Mouse (Mus musculus) CD4-positive, CD25-positive, alpha-beta regulatory T cell, adult 2 months (primary cell): Measurements from ENCODE around the gene Tbc1d10a.
"Not testable (repeated sequence)": the region's sequence is repeated elsewhere in the genome, so short reads cannot be mapped to it uniquely, and the experiment has no call there.

Experiments used
- DNase-seq: peaks from one replicate; pipeline ENCODE4 v3.0.0-alpha.2; 2012; ENCODE audit warnings: low read depth, low spot score

Gene Tbc1d10a

DNA sequence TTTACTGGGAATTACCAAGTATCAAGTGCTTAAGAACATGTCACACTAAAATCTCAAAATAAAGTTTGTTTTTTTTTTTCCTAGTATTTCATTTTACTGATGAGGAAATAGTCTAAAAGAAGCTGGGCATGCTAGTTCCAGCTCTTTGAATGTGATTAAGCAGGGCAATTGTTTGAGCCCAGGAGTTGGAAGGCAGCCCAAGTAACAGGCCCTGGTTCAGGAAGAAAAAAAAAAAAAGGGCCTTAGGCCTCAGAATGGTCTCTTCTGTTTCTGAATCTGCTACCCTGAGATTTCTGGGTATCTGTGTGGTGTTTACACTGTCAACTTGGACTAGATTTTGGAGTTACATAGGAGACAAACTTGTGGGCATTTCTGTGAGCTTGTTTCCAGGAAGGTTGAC lies 3.1 kb upstream of the Tbc1d10a start:
- no peak for DNase-seq

DNA sequence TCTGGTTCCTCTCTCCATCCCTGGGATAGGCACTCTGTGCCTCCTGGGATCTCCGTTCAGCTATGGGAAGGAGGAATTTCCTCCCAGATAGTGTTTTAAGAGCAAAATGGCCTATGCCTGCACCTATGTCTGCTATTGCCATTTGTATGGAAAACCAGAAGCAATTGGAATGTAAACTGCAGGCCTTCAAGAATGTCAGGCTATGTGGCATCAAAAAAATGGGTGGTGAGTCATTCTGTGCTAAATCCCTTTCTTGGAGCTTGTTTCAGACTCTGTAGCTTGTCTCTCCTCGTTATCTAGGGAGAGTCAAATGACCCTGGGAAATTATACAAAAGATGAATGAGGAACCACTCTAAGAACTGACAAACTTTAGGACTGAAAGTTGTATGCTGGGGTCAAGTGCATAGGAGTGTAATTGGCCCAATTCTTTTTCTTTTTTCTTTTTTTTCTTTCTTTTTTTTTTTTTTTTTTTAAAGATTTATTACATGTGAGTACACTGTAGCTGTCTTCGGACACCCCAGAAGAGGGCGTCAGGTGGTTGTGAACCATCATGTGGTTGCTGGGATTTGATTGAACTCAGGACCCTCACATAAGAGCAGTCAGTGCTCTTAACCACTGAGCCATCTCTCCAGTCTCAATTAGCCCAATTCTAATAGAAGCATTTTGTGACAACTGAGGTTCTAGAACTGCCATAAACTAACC lies 2.2 kb upstream of the Tbc1d10a start:
- DNase-seq: peak; percentile 63

DNA sequence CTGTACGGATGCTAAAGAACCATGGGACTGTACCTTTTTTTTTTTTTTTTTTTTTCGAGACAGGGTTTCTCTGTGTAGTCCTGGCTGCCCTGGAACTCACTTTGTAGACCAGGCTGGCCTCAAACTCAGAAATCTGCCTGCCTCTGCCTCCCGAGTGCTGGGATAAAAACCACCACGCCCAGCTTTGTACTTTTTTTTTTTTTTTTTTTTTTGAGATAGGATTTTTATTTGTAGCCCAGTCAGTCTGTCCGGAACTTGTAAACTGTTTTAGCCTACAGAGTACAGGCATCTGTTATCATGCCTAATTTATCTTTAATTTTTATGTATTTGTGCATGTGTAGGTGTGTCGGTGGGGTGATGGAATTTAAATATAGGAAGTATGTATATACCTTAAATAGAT lies 1.1 kb upstream of the Tbc1d10a start:
- DNase-seq: not testable (repeated sequence)

DNA sequence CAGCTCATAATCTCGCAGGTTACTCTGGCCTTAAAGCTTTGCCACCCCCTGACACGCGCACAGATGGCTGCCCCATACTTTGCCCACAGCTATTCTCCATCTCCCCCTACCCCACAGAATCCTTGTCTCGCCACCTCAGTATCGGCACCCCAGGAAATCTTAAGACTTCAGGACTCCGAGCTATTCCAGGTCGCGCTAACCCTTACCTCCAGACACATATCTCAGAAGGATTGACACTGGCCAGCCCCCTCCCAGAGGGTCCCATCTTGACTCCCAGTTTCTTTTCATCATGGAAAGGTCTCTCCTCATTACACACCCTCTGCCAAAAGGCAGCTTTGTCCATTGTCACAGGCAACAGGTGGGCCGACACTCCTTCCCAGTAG lies 720 bp downstream of the Tbc1d10a start:
- no peak for DNase-seq

DNA sequence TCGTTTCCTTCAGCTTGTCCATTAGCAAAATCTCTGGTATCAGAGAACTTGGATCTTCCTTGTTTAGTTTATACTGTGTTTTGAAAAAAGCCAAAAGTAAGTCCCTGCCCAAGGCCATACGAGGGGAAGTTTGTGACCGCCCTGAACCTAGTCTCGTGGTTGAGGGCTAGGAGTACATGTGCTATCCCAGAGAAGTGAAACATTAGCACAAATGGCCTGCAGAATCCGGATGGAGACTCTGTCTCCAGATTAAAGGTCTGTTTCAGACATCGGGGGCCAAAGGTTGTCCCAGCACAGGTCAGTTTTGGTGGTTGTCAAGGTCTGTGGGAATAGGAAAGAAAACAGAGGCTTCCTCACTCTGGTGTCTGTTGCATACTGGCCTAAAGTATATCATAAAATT lies 2.6 kb downstream of the Tbc1d10a start:
- DNase-seq: no peak

DNA sequence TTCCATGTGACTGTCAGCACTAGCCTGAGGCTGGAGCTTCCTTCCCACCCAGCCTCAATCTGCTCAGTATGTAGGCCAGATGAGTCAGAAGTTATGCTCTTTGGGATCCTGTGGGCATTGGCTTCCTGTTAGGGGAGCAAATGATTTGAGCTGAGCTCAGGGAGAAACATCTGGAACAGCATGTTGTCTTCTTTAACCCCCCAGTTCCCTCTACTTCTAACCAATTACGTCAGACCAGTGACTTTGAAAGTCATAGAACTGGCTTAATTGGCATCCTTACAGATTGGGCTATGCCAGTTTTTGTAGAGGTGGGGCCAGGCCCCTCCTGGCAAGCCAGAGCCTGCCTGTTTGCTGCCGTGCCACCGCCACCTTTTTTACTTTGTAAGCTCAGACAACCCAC lies 4.1 kb downstream of the Tbc1d10a start:
- no peak for DNase-seq

DNA sequence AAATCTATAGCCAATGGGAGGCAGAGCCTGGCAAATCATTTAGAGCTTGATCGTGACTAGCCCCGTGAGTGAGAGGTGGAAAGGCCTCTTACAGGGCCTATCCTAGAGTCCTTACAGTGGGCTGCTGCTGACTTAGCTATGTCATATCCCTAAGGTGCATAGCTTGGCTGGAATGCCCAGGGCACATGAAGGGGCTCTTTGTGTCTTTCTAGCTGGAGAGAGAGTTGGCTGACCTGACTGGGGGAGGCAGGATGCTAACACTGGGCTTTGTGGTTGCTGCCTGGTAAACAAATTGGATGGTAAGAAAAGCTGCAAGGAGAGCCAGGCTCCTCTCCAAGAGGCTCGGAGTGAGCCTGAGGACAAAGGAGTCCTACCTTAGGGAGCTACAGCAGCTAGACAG lies 6.2 kb downstream of the Tbc1d10a start:
- DNase-seq: no peak

DNA sequence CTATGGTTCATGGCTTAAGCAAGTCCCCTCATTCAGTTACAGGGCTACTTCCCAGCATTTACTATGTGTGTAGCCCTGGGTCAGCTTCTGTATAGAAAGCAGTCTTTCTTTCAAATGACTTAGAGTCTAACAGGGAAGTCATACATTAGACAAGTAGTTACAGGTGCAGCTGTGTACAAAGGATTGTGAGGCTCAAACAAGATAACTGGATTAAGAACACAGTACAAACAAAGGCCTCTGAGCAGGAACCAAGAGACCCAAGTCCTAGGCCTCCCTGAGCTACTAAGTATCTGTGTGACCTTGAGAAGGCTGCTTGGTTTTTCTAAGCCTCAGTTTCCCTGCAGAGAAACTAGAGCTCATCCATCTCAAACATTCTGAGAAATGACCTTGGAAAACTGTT lies 6.8 kb downstream of the Tbc1d10a start:
- DNase-seq: no peak

DNA sequence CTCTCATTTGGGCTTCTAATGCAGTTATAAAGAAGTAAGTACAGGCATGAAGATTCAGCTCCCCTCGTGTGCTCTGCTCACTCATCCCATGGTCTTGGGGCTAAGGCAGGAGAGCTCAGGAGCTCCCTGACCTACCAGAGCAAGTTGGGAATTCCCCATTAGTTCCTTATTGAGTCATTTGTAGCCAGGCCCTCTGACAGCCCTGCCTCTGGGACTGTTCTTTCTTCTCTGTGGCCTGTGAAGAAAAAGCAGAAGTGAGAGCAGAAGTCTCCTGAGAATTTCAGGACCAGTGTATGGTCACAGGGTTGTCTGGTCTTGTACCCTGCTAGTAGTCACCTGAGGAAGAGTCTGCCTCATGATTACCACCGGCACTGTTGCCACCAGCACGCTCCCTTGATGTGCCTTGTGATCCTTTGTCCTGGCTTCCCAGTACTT lies 9.0 kb downstream of the Tbc1d10a start:
- peak; percentile 53 for DNase-seq

DNA sequence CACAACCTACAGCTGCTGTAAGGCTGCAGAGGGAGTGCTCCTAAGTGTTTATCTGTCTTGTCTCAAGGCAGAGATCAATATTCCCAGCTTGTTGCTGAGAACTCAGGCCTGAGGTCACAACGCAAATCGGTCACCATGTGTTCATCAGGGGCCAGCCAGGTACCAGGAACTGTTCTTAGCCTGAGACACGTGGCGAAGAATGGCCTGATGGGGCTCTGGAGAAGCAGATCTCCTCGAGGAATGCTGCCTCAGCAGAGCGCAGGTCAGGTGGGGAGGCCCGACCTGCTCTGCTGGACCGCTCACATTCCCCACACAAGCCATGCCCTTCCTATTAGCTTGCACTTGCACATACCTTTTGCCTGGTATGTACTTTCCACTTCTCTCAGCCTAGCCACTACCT lies 10.0 kb downstream of the Tbc1d10a start:
- DNase-seq: no peak

DNA sequence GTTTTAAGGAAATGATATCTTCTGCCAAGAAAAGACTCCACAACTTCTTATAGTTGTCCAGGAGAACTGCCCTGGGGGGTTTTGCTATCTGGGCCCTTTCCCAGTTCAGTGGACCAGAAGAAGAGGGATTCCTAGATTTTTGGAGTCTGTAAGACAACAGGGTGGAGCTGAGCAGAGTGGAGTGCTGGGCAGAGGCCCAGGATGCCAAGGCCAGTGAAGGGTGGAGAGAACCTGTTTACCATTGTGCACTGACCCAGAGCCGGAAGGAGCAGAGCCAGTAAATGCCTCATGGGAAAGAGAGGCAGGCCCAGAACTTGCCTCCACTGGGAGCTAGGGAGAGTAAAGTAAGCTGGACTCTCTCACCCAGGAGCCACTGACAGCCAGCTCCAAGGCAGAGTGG lies 11.1 kb downstream of the Tbc1d10a start:
- no peak for DNase-seq

DNA sequence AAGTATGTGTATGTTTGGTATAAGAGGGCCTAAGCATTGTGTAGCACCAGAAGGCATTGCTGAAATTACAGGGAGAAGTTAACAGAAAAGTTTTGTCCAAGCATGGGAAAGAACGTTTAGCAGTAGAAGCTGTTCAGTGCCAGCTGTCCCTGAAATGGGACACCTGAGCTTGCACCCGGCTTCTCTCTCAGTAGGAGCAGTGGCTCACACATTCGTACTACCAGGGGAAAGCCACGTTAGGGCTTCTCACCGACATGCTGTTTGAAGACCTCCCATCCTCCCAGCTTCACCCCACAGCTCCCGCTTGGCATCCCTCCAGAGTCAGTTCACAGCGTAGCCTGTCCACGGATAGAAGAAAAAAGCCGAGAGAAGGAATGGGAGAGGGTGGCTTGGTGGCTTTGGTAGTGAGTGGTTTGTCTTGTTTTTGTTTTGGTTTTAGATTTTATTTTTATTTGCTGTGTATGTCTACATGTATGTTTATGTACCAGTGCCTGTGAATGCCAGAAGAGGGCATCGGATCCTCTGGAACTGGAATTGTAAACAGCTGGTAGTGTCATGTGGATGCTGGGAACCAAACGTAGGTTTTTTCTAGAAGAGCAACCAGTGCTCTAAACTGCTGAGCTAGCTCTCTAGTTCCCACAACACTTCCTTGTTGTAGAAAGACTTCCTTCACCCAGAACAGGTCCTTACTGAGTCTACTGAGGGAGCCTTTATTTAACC lies 15.6 kb downstream of the Tbc1d10a start:
- peak; percentile 46 for DNase-seq

DNA sequence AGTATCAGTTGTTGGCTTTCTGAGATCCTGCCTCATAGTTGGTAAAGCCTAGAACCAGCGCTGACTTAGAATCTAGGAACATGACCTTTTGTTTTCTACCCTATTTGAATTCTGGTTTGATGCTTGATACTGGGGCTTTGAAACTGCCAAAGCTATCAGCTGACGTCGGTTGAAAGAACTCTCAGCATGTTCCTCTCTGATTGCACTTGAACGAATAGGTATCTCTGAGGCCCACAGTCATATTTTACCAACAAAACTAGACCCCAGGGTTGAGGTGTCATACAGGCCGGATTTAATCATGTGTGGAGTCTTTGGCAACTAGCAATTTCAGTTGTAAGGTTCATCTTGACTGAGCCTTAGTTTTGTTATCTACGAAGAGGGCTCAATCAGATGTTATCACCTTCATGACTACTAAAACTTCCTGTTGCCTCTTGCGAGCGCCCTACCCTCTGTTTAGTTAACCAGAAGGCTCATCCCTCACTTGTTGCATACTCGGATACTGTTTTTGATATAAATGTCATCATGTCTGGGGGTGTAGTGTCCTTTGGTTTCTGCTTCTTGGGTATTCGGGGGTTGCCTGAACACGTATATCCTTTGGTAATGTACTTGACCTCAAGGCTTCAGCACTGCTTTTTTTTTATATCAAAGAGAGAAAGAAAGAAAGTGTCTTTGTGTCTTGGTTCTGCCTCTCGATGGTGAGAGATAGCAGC lies 16.6 kb downstream of the Tbc1d10a start:
- DNase-seq: peak; percentile 78

DNA sequence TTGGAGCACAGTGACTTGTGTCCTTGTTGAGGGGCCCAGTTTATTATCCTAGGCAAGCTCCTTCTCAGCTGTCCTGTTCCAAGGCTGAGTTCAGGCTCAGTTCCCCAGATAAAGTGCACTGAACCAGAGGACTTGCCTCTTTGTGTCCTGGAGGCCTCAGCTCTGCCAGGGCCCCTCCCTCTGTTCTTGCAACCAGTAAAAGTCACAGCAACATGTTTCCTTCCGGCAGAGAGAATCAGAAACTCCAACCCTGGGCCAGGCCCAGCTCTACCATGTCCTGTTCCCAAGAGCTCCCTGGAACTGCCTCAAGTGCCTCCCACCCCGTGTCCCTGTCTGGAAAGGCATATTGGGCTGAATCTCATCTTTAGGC lies 17.1 kb downstream of the Tbc1d10a start:
- peak; percentile 72 for DNase-seq

DNA sequence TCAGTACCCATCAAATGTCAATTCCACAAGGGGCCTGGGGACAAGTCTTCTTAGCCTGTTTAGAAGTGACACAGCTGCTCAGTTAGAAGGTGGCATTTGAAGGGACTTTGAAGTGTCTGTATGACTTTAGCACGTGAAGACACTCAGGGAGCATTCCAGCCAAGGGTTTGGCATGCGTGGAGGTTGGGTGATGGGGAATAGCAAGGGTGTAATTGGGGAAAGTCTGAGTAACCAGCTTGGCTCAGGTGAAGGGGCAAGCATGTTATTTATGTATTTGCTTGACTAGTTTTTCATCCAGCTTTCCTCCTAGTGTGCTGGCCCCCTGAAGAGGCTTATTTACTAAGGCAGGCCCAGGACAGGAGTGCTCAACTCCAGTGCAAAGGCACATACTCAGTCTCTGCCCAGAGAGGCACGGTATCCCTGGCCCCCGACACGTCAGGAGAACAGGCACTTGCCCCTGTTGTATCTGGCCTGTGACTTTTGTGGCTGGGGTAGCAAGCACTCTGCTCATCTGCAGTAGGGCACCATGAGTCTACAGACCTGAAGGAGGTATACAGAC lies 18.6 kb downstream of the Tbc1d10a start:
- no peak for DNase-seq

DNA sequence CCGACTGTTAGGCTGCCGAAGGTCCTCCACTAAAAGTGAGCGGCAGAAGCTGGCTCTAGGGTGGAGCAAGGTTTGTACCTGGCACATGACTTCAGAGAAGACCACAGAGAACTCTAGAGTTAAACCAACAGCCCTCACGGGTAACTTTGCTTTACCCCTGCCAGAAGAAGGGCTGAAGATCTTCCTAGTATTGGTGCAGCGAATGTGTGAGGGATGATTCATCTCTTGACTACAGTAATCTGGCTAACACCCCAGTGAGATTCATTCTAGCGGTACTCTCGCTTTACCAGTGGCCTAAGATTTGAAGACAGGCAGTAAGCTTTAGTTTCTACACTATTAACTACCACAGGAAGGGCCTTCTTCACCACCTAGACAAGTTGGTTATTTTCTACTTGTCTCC lies 19.4 kb downstream of the Tbc1d10a start:
- peak; percentile 61 for DNase-seq

DNA sequence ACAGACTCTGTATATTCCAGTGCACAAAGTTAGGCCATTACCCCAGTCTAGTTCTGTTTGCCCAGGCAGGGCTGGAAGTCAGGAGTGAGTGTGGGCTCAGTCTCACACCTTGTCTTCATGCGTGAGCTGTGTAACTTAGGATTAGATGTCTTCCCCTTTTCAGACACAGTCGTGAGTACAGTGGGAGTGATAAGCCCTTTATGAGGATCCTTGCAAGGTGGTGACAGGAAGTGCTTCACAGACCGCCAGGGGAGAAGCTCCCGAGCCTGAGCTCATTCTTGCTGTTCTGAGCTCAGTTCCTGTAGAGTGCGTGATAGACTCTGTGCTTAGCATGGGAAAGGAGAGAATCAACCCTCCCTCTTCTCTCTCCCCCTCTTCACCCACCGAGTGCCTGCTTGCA lies 20.0 kb downstream of the Tbc1d10a start:
- DNase-seq: peak; percentile 77

DNA sequence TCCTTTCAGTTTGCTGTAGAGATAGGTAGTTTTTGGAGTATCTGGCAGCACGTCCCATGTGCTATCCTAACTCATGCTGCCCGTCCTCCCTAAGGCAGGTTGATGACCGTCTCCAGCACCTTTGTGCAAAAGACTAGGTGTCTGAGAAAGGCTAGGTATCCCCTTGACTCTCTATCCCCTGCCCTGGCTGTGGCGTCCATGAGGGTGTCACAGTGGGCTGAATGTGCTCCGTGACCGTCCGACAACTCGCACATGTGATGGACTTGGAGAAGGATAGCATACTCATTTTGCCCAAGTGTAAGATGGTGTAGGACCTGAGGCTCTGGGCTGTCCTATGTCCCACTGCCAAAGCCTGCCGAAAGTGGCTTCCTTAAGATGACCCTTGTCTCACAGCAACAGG lies 21.1 kb downstream of the Tbc1d10a start:
- no peak for DNase-seq

DNA sequence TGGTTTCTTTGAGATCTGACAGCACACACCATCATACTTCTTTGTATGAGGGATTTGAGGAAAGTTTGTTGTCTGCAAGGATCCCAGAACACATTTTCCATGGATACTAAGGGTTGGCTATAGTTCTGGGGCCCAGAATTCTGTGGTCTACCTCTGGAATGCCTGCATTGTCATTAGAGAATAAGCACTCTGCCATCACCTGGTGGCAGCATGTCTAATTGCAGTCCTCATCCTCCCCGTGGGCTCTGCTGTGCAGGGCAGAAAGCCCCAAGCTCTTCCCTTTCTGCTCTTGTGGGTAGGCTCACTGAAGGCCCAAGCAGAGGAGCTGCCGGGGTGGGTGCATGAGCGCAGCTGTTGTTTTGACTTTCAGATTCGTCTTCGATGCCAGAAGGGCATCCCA lies 23.0 kb downstream of the Tbc1d10a start:
- peak; percentile 56 for DNase-seq

DNA sequence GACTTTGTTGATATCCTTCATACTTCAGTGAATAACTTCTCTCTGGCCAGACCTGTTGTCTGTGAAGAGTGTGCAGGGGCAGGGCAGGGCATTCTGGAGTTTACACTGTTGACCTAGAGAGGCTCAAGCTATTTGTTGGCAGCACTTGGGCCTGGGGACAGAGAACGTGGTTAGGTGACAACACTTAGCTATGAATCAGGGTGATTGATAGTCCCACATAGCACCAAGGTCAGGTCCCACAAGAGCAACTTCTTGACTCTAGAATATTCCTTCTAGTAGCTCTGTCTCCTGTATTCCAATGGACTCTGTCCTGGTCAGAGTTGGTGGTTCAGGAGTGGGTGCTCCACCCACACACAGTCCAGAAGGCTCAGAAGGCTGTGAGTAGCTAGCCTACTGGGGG lies 24.2 kb downstream of the Tbc1d10a start:
- DNase-seq: no peak

DNA sequence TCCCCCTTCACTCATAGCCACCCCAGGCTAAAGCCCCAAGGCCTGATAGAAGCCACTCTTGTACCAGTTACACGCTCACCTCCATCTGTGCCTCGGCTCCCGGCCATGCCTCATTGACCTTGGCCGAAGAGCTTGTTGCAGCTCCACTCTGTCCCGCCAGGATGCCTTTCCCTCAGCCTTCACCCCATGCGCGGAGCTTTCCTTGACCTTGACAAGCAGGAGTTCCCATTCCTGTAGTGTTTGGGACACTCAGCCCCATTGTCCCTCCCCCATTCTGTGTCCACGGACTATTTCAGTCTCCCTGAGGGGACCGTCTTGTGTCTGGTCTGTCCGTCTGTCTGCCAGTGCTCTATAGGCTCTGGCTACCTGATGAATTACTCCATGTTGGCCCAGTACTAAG lies 26.5 kb downstream of the Tbc1d10a start:
- DNase-seq: no peak

DNA sequence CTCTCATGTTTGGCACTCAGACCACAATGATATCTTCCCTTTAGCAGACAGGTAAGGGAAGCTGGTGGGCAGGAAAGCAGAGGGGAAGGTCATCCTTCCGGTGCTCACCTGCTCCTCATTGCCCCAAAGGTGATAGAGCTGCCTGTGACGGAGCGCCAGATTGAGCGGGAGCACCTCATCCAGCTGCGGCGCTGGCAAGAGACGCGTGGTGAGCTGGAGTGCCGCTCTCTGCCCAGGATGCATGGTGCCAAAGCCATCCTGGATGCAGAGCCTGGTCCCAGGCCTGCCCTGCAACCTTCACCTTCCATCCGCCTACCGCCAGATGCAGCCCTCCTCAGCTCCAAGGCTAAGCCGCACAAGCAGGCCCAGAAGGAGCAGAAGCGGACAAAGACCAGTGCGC lies 28.0 kb downstream of the Tbc1d10a start:
- DNase-seq: no peak

DNA sequence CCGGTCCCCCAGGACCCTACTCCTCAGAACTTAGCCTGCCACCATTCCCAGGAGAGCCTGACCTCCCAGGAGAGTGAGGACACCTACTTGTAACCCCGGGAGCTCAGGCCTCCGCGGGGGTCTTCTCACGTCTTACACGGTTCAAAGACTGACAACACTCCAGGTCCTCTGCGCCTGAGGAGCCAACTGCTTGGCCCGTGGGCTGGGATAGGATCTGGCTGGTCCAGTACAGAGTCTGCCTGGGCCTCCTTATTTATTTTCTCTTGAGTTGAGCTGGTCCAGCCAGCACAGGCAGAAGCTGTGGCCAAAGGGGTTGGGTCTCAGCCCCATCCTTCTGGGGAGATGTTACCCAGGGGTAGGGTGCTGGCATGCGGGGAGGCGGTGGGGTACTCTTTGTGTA lies 28.5 kb downstream of the Tbc1d10a start:
- no peak for DNase-seq
